Mouse (Mus musculus) G1E-ER4 (cell line): ENCODE measurements around the gene Gm20425. TPM values are rescaled to one million over a fixed set of nuclear protein-coding genes. Genes with fewer than 3 reads are reported as not detected.

Experiments
- GATA1 ChIP-seq: IDR thresholded peaks from one replicate; pipeline ENCODE4 v1.8.0; 2012; ENCODE audit warnings: low read length, inconsistent platforms
- polyA plus RNA-seq: library from polyadenylated mRNA; stranded (reverse); fragments of >175 nt; gene quantifications from 2 replicates; pipeline ENCODE4 v1.2.3, GENCODE M21; 2012

The Gm20425 gene
- not detected in 2 replicates for polyA plus RNA-seq

GRCm38 (mm10) chr9:103230151-103230951 is at the start of gene Gm20425, which contains the start of gene Trf:
Gene Gm20425, minus strand, starts transcription at chr9:103230307.
Gene Trf, minus strand, starts transcription at chr9:103230444.
- no peak for TF ChIP-seq GATA1

- TF ChIP-seq GATA1, result no peak
These were observed 46.8 kb upstream of the Gm20425 start for GRCm38 (mm10) chr9:103276876-103277275.

- TF ChIP-seq GATA1, result no peak
These were observed 45.6 kb upstream of the Gm20425 start for GRCm38 (mm10) chr9:103275676-103276075.

DNA sequence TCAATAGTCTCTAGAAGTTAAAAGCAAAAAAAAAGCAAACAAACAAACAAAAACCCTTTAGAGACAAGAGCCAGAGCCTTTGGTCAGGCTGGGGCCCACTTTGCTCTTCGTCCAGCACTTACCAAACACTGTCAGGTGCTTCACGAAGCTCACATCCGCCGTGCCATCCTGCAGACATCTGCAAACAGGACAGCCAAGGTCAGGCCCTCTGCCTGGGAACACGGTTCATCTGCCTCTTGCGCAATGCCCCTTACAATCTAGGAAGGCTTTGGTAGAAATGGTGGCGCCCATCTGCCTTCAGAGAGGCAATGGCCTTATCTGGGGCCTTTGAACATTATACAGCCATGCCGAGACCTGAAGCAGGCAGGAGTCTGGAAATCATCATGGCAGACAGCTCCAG is 44.7 kb upstream of the Gm20425 start:
- TF ChIP-seq GATA1, result no peak

- no peak for TF ChIP-seq GATA1
These were observed 41.0 kb upstream of the Gm20425 start for GRCm38 (mm10) chr9:103271104-103271503.

DNA sequence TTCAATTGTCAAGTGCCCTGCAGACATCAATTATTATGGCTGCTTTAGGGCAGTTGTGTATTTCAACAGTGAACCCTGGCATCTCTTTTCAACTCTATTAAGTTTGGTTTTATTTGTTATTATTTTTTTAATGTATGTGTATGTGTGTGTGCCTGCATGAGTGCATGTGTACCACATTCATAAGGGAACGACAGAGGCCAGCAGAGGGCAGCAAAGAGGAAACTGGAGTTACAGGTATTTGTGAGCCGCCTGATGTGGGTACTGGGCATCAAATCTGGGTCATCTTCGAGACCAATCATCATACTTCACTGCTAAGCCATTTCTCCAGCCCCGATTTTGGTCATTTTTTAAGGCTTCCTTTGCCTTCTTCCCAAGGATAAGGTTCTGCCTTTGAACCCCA is 35.7 kb upstream of the Gm20425 start:
- no peak for TF ChIP-seq GATA1

DNA sequence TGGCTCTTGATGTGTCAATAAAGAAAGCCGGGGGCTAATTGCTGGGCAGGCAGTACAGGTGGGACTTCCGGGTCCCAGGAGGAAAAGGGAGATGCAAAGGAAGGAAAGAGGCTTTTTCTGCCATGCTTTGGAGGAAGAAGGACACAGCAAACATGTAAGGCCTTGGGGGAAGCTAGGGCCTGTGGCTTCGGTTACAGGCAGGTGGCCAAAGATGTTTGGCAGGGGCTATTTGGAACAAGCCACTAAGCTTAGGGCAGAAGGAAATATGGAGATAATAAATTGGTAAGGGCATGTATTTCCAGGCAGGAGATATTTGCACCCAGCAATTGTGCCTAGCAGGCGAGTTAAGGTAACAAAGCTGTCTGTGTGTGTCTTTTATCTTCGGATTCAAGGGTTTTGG is 22.8 kb upstream of the Gm20425 start:
- no peak for TF ChIP-seq GATA1

DNA sequence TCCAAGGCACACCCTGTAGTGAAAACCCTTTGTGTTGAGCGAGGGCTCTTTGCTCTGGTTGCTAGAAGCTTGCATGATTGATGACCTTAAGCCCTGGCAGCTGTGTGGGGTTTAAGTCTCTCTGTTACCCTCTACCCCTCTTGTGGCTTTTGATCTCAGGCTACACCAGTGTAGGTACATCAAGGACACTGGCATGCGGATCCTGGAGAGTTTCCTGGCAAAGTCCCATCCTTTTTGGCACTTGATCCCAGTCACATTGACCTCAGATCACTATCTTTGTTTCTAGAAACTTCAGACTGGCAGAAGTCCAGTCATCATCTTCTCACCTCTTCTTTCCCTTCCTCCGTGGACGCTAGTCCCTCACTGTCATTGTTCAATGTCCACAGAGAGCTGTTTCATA is 18.5 kb upstream of the Gm20425 start:
- no peak for TF ChIP-seq GATA1

DNA sequence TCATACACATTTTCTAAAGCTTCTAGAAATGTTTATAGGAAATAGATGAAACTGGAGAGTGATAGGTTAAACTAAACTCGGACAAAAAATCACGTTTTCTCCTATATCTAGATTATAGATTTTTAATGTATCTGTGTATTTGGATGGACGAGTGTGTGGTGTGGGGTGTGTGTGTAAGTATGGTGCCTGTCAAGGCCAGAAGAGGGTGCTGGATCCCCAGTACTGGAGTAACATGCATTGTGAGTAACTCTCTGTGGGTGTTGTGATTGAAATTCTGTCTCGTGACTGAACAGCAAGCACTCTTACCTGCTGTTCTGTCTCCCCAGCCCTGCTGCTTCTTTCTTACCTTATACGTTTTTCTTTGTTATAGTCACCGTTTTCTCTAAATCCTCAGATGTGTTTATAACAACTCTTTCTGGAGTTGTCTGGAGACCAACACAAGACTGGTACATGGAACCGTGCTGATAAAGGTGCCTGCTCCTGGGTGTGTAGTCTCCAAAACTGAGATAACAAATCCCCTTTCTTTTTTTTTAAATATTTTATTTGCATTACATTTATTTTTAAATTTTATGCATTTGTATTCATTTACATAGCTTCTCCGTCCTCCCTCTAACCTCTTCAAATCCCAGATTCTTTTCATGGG is 16.5 kb upstream of the Gm20425 start:
- no peak for TF ChIP-seq GATA1

GRCm38 (mm10) chr9:103243640-103244039 is 13.5 kb upstream of the Gm20425 start:
- no peak for TF ChIP-seq GATA1

- no peak for TF ChIP-seq GATA1
These were observed 11.1 kb upstream of the Gm20425 start for GRCm38 (mm10) chr9:103241206-103241605.

DNA sequence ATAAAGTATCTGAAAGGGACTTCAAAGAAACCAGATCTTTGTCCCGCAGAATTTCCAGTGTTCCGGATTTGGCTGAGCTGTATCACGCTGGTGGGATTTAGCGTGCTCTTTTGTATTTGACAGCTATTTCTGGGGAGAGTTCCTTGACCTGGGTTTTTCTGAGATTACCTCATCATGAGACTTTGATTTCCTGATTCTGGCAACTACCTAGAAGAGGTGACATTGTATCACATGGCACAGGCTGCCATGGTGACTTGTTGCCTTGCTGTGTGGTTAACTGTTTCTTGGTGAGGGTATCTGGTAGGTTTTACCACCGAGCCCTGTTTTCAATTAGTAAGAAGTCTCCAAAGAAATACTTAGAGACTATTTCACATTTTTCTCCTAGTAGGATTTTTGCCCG is 9.4 kb upstream of the Gm20425 start:
- no peak for TF ChIP-seq GATA1

- no peak for TF ChIP-seq GATA1
These were observed 4.6 kb upstream of the Gm20425 start for GRCm38 (mm10) chr9:103234565-103235165.

GRCm38 (mm10) chr9:103234059-103234458 is 4.0 kb upstream of the Gm20425 start:
- TF ChIP-seq GATA1, result no peak

- TF ChIP-seq GATA1, result no peak
These were observed 2.9 kb upstream of the Gm20425 start for GRCm38 (mm10) chr9:103233006-103233395.

- no peak for TF ChIP-seq GATA1
These were observed 2.3 kb upstream of the Gm20425 start for GRCm38 (mm10) chr9:103232232-103233005.
